Mouse (Mus musculus): ENCODE results near the gene Acp5. TPM values are rescaled to one million over a fixed set of nuclear protein-coding genes. Genes with fewer than 3 reads are reported as not detected.
A peak's percentile ranks its signal among the peaks of the same experiment; 100 is the strongest.

Gene Acp5
- total and polyA plus RNA-seq, 3 experiments, result 0.34 TPM; not detected in 2

DNA sequence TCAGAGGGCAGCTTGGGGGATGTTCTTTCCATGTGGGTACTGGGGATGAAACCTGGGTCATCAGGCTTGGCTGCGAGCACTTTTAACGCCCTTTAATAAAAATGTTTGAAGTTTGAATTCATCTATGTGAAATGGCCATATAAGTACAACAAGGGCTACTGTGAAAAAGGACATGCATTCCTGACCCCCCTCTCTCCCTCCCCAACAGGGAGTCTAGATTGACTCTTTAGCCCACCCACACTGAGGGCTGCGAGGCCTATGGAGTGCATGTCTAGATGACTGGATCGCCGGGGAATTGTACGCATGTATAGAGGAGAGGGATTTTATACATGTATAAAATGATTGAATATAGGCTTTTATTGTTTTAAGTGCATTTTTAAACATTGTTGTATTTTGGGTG, 49.5 kb downstream of the Acp5 start:
- H3K27me3 ChIP-seq (replicated peaks), result no peaks in the 10 kb centered on the region
- H3K36me3 ChIP-seq (replicated peaks in 1 of 2; ENCODE audit: control insufficient read depth in 1 of 2, insufficient read depth in 1 of 2, low read length in 1 of 2), result peaks cover 0 to 23% of the 10 kb centered on the region in 2 experiments
- H3K79me2 ChIP-seq (replicated peaks; ENCODE audit: control insufficient read depth, extremely low read depth, insufficient read depth, poor library complexity, severe bottlenecking), result peaks cover 3% of the 10 kb centered on the region; the same call in 1 of the 2 replicates
- H3K4me3 ChIP-seq (replicated peaks in 1 of 3; ENCODE audit: low read depth in 2 of 3, low read length in 2 of 3, poor library complexity in 1 of 3), result peak overlapping the region; percentile 74 to 98 (median 96)
- H3K9me3 ChIP-seq (replicated peaks; ENCODE audit: low read length), result no peaks in the 10 kb centered on the region
- no peak overlapping the region for H3K27ac ChIP-seq (ENCODE audit: insufficient read depth, low read depth)
- H3K4me2 ChIP-seq (ENCODE audit: insufficient read depth, low read depth, poor library complexity, severe bottlenecking), result peak overlapping the region; percentile 41
- peak overlapping the region; percentile 74 for H3K9ac ChIP-seq (ENCODE audit: insufficient read depth, low read depth)
- in situ Hi-C loops (cut with MboI; ENCODE audit: low pct_ligation_motif_present, low pct_unique_long_range_greater_than_20kb, low sequenced_read_pairs) (no loop called here), dilution Hi-C loops (cut with MboI; ENCODE audit: extremely low pct_ligation_motif_present, extremely low pct_unique_long_range_greater_than_20kb, low sequenced_read_pairs) (no loop called here)
- no peak for DNase-seq (ENCODE audit: extremely low read depth)
- peaks cover 0 to 18% of the 10 kb centered on the region in 2 experiments; a peak in 2 of 4 replicates for H3K4me1 ChIP-seq (ENCODE audit: control insufficient read depth in 1 of 2, insufficient read depth in 2 of 2)
- TF ChIP-seq USF2 (conservative IDR thresholded peaks at IDR 0.05; ENCODE audit: low read depth, low read length) (no peak), UBTF (IDR thresholded peaks at IDR 0.05; ENCODE audit: low read depth, low read length) (no peak), TBP (conservative IDR thresholded peaks at IDR 0.05; ENCODE audit: low read depth, low read length) (no peak), CTCF (conservative IDR thresholded peaks at IDR 0.05 in 1 of 2, IDR thresholded peaks at IDR 0.05 in 1 of 2; ENCODE audit: low read depth in 2 of 2, low read length in 2 of 2) (no peak), ETS1 (conservative IDR thresholded peaks at IDR 0.05; ENCODE audit: low read depth, low read length) (no peak), MAX (IDR thresholded peaks at IDR 0.05; ENCODE audit: low read length) (no peak), USF1 (IDR thresholded peaks at IDR 0.05; ENCODE audit: low read depth, low read length) (no peak), MEF2A (IDR thresholded peaks at IDR 0.05; ENCODE audit: borderline replicate concordance, low read depth, low read length) (no peak), ZNF384 (IDR thresholded peaks at IDR 0.05; ENCODE audit: low read depth, low read length) (no peak), MXI1 (IDR thresholded peaks at IDR 0.05; ENCODE audit: low read depth, low read length) (no peak), CHD1 (IDR thresholded peaks at IDR 0.05; ENCODE audit: low read depth, low read length) (no peak), ZC3H11A (IDR thresholded peaks at IDR 0.05; ENCODE audit: low read depth, low read length) (no peak), TCF12 (IDR thresholded peaks at IDR 0.05; ENCODE audit: low read depth, low read length) (no peak), E2F4 (IDR thresholded peaks at IDR 0.05; ENCODE audit: insufficient replicate concordance, low read depth, low read length) (no peak), NELFE (IDR thresholded peaks at IDR 0.05; ENCODE audit: low read depth, low read length) (no peak)

DNA sequence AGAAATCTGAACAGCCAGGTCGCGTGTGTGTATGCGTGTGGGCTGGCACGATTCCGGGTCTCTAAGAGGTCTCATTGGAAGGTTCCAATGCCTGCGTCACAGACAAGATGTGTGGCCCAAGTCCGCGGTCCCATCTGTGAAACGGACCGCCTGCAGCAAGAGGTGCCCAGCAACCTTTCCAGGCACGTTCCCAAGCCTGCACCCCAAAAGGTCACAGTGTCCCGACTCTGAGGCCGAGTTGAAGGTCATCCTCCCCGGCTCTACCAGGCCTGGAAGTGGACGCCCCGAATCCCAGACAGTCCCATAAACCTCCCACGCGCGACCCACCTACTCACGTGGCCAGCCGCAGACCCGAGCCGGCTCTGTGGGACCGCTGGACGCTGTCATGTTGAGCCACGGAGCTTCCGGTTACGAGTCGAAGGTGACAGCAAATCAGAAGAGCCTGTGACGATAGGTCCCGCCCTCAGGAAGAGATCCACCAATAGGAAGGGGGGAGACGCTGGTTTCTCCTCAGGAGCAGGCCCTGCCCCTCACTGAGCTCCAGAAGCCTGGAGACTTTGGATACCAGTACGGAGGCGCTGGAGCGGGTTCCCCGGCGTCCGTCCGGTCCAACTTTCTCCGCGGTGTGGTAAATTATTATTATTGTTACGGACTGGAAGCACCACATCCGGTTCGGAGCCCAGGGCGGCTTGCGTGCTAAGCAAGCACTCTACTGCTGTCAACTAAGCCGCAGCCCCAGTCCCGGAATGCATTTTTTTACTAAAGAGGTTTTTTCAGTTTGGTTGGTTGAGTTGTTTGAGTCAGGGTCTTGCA, 50.3 kb downstream of the Acp5 start, which contains the start of gene Ecsit:
Gene Ecsit, minus strand, starts transcription at position 417 of the 813 bp plus-strand sequence.
- H3K79me2 ChIP-seq (replicated peaks; ENCODE audit: control insufficient read depth, extremely low read depth, insufficient read depth, poor library complexity, severe bottlenecking), result peaks cover 3% of the 10 kb centered on the region; the same call in 1 of the 2 replicates
- peak within 1 kb of the TSS; percentile 76 for H3K4me2 ChIP-seq (ENCODE audit: insufficient read depth, low read depth, poor library complexity, severe bottlenecking)
- dilution Hi-C loops (cut with MboI; ENCODE audit: extremely low pct_ligation_motif_present, extremely low pct_unique_long_range_greater_than_20kb, low sequenced_read_pairs) (no loop called here), in situ Hi-C loops (cut with MboI; ENCODE audit: low pct_ligation_motif_present, low pct_unique_long_range_greater_than_20kb, low sequenced_read_pairs) (no loop called here)
- peaks cover 3 to 29% of the 10 kb centered on the region in 2 experiments for H3K36me3 ChIP-seq (replicated peaks in 1 of 2; ENCODE audit: control insufficient read depth in 1 of 2, insufficient read depth in 1 of 2, low read length in 1 of 2)
- H3K27ac ChIP-seq (ENCODE audit: insufficient read depth, low read depth), result no peak within 1 kb of the TSS
- peak within 1 kb of the TSS; percentile 74 to 98 (median 96) for H3K4me3 ChIP-seq (replicated peaks in 1 of 3; ENCODE audit: low read depth in 2 of 3, low read length in 2 of 3, poor library complexity in 1 of 3)
- peaks cover 0 to 18% of the 10 kb centered on the region in 2 experiments; a peak in 2 of 4 replicates for H3K4me1 ChIP-seq (ENCODE audit: control insufficient read depth in 1 of 2, insufficient read depth in 2 of 2)
- no peaks in the 10 kb centered on the region for H3K9me3 ChIP-seq (replicated peaks; ENCODE audit: low read length)
- no peaks in the 10 kb centered on the region for H3K27me3 ChIP-seq (replicated peaks)
- peak; percentile 96 for DNase-seq (ENCODE audit: extremely low read depth)
- peak within 1 kb of the TSS; percentile 75 for H3K9ac ChIP-seq (ENCODE audit: insufficient read depth, low read depth)
- TF ChIP-seq MXI1 (IDR thresholded peaks at IDR 0.05; ENCODE audit: low read depth, low read length) (peak; percentile 99), NELFE (IDR thresholded peaks at IDR 0.05; ENCODE audit: low read depth, low read length) (peak; percentile 69), SIN3A (IDR thresholded peaks at IDR 0.05; ENCODE audit: low read length) (peak; percentile 92), NRF1 (IDR thresholded peaks at IDR 0.05; ENCODE audit: low read depth, low read length) (0 out of 2 replicates have a peak, but pooled peaks have one; percentile 9), POLR2A (IDR thresholded peaks at IDR 0.05; ENCODE audit: low read depth, low read length) (peak; percentile 84), ELF1 (IDR thresholded peaks at IDR 0.05; ENCODE audit: low read depth, low read length) (peak; percentile 88), CHD2 (IDR thresholded peaks at IDR 0.05; ENCODE audit: low read length) (peak; percentile 41; the same call in 1 of the 2 replicates), JUND (conservative IDR thresholded peaks at IDR 0.05; ENCODE audit: low read depth, low read length) (no peak), USF2 (conservative IDR thresholded peaks at IDR 0.05; ENCODE audit: low read depth, low read length) (no peak), MAX (IDR thresholded peaks at IDR 0.05; ENCODE audit: low read length) (peak; percentile 81), JUN (IDR thresholded peaks at IDR 0.05; ENCODE audit: insufficient read depth, low read depth, low read length) (no peak), E2F4 (IDR thresholded peaks at IDR 0.05; ENCODE audit: insufficient replicate concordance, low read depth, low read length) (no peak), ZKSCAN1 (IDR thresholded peaks at IDR 0.05; ENCODE audit: borderline replicate concordance, low read depth, low read length) (no peak), MYC (IDR thresholded peaks at IDR 0.05; ENCODE audit: low read depth, low read length) (peak; percentile 77), ZNF384 (IDR thresholded peaks at IDR 0.05; ENCODE audit: low read depth, low read length) (no peak), TBP (conservative IDR thresholded peaks at IDR 0.05; ENCODE audit: low read depth, low read length) (0 out of 2 replicates have a peak, but pooled peaks have one; percentile 37), POLR2AphosphoS2 (IDR thresholded peaks at IDR 0.05; ENCODE audit: low read depth, low read length) (0 out of 2 replicates have a peak, but pooled peaks have one; percentile 64), ETS1 (conservative IDR thresholded peaks at IDR 0.05; ENCODE audit: low read depth, low read length) (no peak), HCFC1 (IDR thresholded peaks at IDR 0.05; ENCODE audit: low read depth, low read length) (peak; percentile 63), PAX5 (IDR thresholded peaks at IDR 0.05; ENCODE audit: low read length) (no peak), ZMIZ1 (IDR thresholded peaks at IDR 0.05; ENCODE audit: low read depth, low read length) (no peak; the same call in 1 of the 2 replicates), USF1 (IDR thresholded peaks at IDR 0.05; ENCODE audit: low read depth, low read length) (peak; percentile 33; the same call in 1 of the 2 replicates), BHLHE40 (IDR thresholded peaks at IDR 0.05; ENCODE audit: low read depth, low read length) (peak; percentile 79), TCF12 (IDR thresholded peaks at IDR 0.05; ENCODE audit: low read depth, low read length) (no peak)

All from CH12.LX (cell line).